Mouse (Mus musculus) kidney, embryonic 15.5 days (tissue): ENCODE measurements around the gene Slc25a31. TPM values are rescaled to one million over a fixed set of nuclear protein-coding genes. Genes with fewer than 3 reads are reported as not detected.
A peak's percentile ranks its signal among the peaks of the same experiment; 100 is the strongest.

Experiments
- ATAC-seq: fragments of 200-750 bp; cut with Nextera tagmentation; replicated peaks from 2 replicates; pipeline ENCODE4 v1.8.0; 2017; ENCODE audit warnings: moderate TSS enrichment; ENCODE audit not compliant: low FRiP score
- H3K27ac ChIP-seq: fragments of 300-500 bp; sonication (generic); 2 replicates; pipeline ENCODE4 v1.5.1; 2015; ENCODE audit warnings: mild to moderate bottlenecking, inconsistent platforms
- H3K27me3 ChIP-seq: fragments of 300-500 bp; sonication (generic); 2 replicates; pipeline ENCODE4 v1.6.1; 2015; ENCODE audit warnings: inconsistent platforms
- H3K36me3 ChIP-seq: fragments of 300-500 bp; sonication (generic); 2 replicates; pipeline ENCODE4 v1.6.1; 2015; ENCODE audit warnings: inconsistent platforms
- H3K4me1 ChIP-seq: fragments of 300-500 bp; sonication (generic); 2 replicates; pipeline ENCODE4 v1.6.1; 2015; ENCODE audit warnings: inconsistent platforms
- H3K4me2 ChIP-seq: fragments of 300-500 bp; sonication (generic); 2 replicates; pipeline ENCODE4 v1.6.1; 2015; ENCODE audit warnings: moderate library complexity, mild to moderate bottlenecking, inconsistent platforms
- H3K4me3 ChIP-seq: fragments of 300-500 bp; sonication (generic); replicated peaks from 2 replicates; pipeline ENCODE4 v1.5.1; 2015; ENCODE audit warnings: mild to moderate bottlenecking, inconsistent platforms
- H3K9ac ChIP-seq: fragments of 300-500 bp; sonication (generic); 2 replicates; pipeline ENCODE4 v1.6.1; 2015; ENCODE audit warnings: mild to moderate bottlenecking, inconsistent platforms
- H3K9me3 ChIP-seq: fragments of 300-500 bp; sonication (generic); replicated peaks from 2 replicates; pipeline ENCODE4 v1.6.1; 2016; ENCODE audit warnings: inconsistent platforms
- WGBS: fragments of 180-500 bp; shearing (Covaris S2); methylation state at CpG from one replicate; pipeline ENCODE4 v1.1.7; 2015; ENCODE audit warnings: mixed read lengths; 5-methylcytosine and 5-hydroxymethylcytosine counted together
- polyA plus RNA-seq: library from polyadenylated mRNA; unstranded; fragments of >200 nt; fragmentation: Nextera tagmentation; extraction: Ambion mirVana; gene quantifications from 2 replicates; pipeline ENCODE4 v1.2.1, GENCODE M21; 2015

Slc25a31 gene
- polyA plus RNA-seq, 1 experiment from 2014 or later: 0.12 TPM

- no peak overlapping the region for H3K27ac ChIP-seq
- H3K4me1 ChIP-seq: no peaks in the 10 kb centered on the region
- H3K9ac ChIP-seq: no peak overlapping the region
- ATAC-seq: no peak
- H3K36me3 ChIP-seq: no peaks in the 10 kb centered on the region
- H3K4me2 ChIP-seq: no peak overlapping the region
- WGBS: 74% methylated on average over 6 of the region's 6 CpGs
- 0 out of 2 replicates have a peak, but pooled peaks cover under 1% of the 10 kb centered on the region for H3K27me3 ChIP-seq
- no peaks in the 10 kb centered on the region for H3K9me3 ChIP-seq
- H3K4me3 ChIP-seq: no peak overlapping the region
Observed at GRCm38 (mm10) chr3:40738381-40738912, 29.8 kb downstream of the Slc25a31 start.

- 20% methylated on average over 16 of the region's 16 CpGs for WGBS
- H3K4me3 ChIP-seq: peak within 1 kb of the TSS; percentile 73
- no peaks in the 10 kb centered on the region for H3K36me3 ChIP-seq
- peaks cover 16% of the 10 kb centered on the region for H3K4me1 ChIP-seq
- H3K9ac ChIP-seq: peak within 1 kb of the TSS; percentile 66
- no peak for ATAC-seq
- H3K27ac ChIP-seq: peak within 1 kb of the TSS; percentile 66
- peak within 1 kb of the TSS; percentile 98 for H3K4me2 ChIP-seq
- H3K9me3 ChIP-seq: no peaks in the 10 kb centered on the region
- H3K27me3 ChIP-seq: 0 out of 2 replicates have a peak, but pooled peaks cover 3% of the 10 kb centered on the region
Observed at GRCm38 (mm10) chr3:40744024-40744835, 35.6 kb downstream of the Slc25a31 start, which contains the start of gene Hspa4l. Gene Hspa4l, plus strand, starts transcription at chr3:40744495.

- Histone ChIP-seq H3K9ac (peak overlapping the region; percentile 66), H3K4me3 (peak overlapping the region; percentile 73), H3K36me3 (no peaks in the 10 kb centered on the region), H3K27me3 (0 out of 2 replicates have a peak, but pooled peaks cover 3% of the 10 kb centered on the region), H3K4me2 (peak overlapping the region; percentile 98), H3K4me1 (peaks cover 16% of the 10 kb centered on the region), H3K9me3 (no peaks in the 10 kb centered on the region), H3K27ac (peak overlapping the region; percentile 66)
- under 1% methylated on average over 80 of the region's 93 CpGs for WGBS
- ATAC-seq: peak; percentile 98
Observed at GRCm38 (mm10) chr3:40744836-40745660, 36.4 kb downstream of the Slc25a31 start.

GRCm38 (mm10) chr3:40745661-40746547 lies 37.2 kb downstream of the Slc25a31 start:
- no peaks in the 10 kb centered on the region for H3K36me3 ChIP-seq
- peaks cover 16% of the 10 kb centered on the region for H3K4me1 ChIP-seq
- ATAC-seq: no peak; the same call in 1 of the 2 replicates
- H3K27ac ChIP-seq: peak overlapping the region; percentile 66
- peak overlapping the region; percentile 98 for H3K4me2 ChIP-seq
- 0 out of 2 replicates have a peak, but pooled peaks cover 3% of the 10 kb centered on the region for H3K27me3 ChIP-seq
- no peaks in the 10 kb centered on the region for H3K9me3 ChIP-seq
- peak overlapping the region; percentile 66 for H3K9ac ChIP-seq
- 3% methylated on average over 37 of the region's 37 CpGs for WGBS
- peak overlapping the region; percentile 73 for H3K4me3 ChIP-seq

- H3K27ac ChIP-seq: no peak overlapping the region
- WGBS: 96% methylated on average over 3 of the region's 3 CpGs
- H3K9ac ChIP-seq: no peak overlapping the region
- H3K4me3 ChIP-seq: no peak overlapping the region
- no peak for ATAC-seq
- no peaks in the 10 kb centered on the region for H3K27me3 ChIP-seq
- H3K9me3 ChIP-seq: no peaks in the 10 kb centered on the region
- H3K4me2 ChIP-seq: no peak overlapping the region
- H3K4me1 ChIP-seq: no peaks in the 10 kb centered on the region
- 0 out of 2 replicates have a peak, but pooled peaks cover 3% of the 10 kb centered on the region for H3K36me3 ChIP-seq
Observed at GRCm38 (mm10) chr3:40760746-40761145, 52.1 kb downstream of the Slc25a31 start.

GRCm38 (mm10) chr3:40761312-40761711 lies 52.7 kb downstream of the Slc25a31 start:
- Histone ChIP-seq H3K4me1 (no peaks in the 10 kb centered on the region), H3K9me3 (no peaks in the 10 kb centered on the region), H3K4me2 (no peak overlapping the region), H3K36me3 (0 out of 2 replicates have a peak, but pooled peaks cover 3% of the 10 kb centered on the region), H3K4me3 (no peak overlapping the region), H3K27me3 (no peaks in the 10 kb centered on the region), H3K9ac (no peak overlapping the region), H3K27ac (no peak overlapping the region)
- ATAC-seq: no peak
- WGBS: 87% methylated on average over 2 of the region's 2 CpGs

Other genes starting within 250 kb of the Slc25a31 start
- gene Intu, start 177.6 kb upstream of the Slc25a31 start, polyA plus RNA-seq: 3.4 TPM in 2 replicates
- 8.1 and 10.3 TPM in 2 replicates for gene Hspa4l, start 35.6 kb downstream of the Slc25a31 start, polyA plus RNA-seq
- gene Plk4, start 91.2 kb downstream of the Slc25a31 start, polyA plus RNA-seq: 57.8 and 61.8 TPM in 2 replicates
- gene Mfsd8, start 138.0 kb downstream of the Slc25a31 start, polyA plus RNA-seq: 6.7 and 7.1 TPM in 2 replicates
- gene Abhd18, start 138.1 kb downstream of the Slc25a31 start, polyA plus RNA-seq: 8.7 and 10.2 TPM in 2 replicates
- 0.10 and 0.35 TPM in 2 replicates for gene 1700034I23Rik, start 193.7 kb downstream of the Slc25a31 start, polyA plus RNA-seq
- 8.3 and 10.1 TPM in 2 replicates for gene Larp1b, start 241.0 kb downstream of the Slc25a31 start, polyA plus RNA-seq